16 mouse cellular contexts compared by ENCODE assay signal in the genomic region with DNA sequence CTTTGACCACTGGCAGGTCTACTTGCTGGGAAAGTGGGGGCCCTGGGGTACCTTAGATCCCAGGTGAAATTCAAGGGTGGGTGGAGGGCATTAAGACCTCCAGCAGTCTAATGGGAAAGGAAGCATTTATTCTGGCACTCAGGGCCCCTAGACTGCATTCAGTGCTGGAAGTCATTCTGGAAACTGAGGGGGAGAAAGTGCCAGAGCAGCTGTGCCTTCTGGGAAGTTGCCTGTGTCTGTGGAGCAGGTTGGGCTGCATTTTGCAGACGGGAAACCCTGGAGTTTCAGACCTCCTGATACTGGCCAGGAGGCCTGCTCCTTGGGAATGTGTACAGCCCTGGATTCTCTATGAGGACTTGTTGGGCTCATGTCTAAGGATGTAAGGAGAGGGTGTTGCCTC.
DNase-seq lines count a peak whose midpoint lies in the region; ATAC-seq and TF ChIP-seq lines count a peak whose summit lies in the region.
"Had no signal": no experiment of that assay in that cellular context is flagged by ENCODE, and none has a peak within 500 bp of the region (broad histone marks: within the 10 kb centered on the region; RNA-seq: fewer than 3 reads in every experiment).

No protein-coding gene starts in this region.

- peak; percentile 35 for DNase-seq in gastrocnemius, postnatal 10 days
- DNase-seq in gastrocnemius, adult 18-20 months (ENCODE audit: low spot score) = no peak
- no peak for DNase-seq in midbrain, postnatal 0 days (ENCODE audit: low spot score)
- no peak for DNase-seq in cerebellum, postnatal 14 days
- DNase-seq: adrenal gland, adult 8-10 months; cerebellum, adult 9-10 months; lung, postnatal 4 days had no signal

- H3K27me3 ChIP-seq in midbrain, embryonic 13.5 days = no peaks in the 10 kb centered on the region
- H3K27me3 ChIP-seq in midbrain, postnatal 0 days (ENCODE audit: insufficient read depth, low read length) = no peaks in the 10 kb centered on the region
- H3K27me3 ChIP-seq in hindbrain, embryonic 13.5 days = no peaks in the 10 kb centered on the region
- H3K27me3 ChIP-seq: heart, embryonic 13.5 days; limb, embryonic 13.5 days; Patski; stomach, embryonic 15.5 days had no signal

- H3K4me1 ChIP-seq in midbrain, embryonic 13.5 days (replicated peaks) = peaks cover 36% of the 10 kb centered on the region
- peaks cover 6% of the 10 kb centered on the region; the same call in 1 of the 2 replicates for H3K4me1 ChIP-seq in midbrain, postnatal 0 days (ENCODE audit: insufficient read depth, low read length)
- H3K4me1 ChIP-seq in hindbrain, embryonic 13.5 days (replicated peaks) = peaks cover 56% of the 10 kb centered on the region
- H3K4me1 ChIP-seq in olfactory bulb, adult 2 months (ENCODE audit: control insufficient read depth, insufficient read depth, low read length) = peaks cover 26% of the 10 kb centered on the region
- H3K4me1 ChIP-seq: heart, embryonic 13.5 days had no signal

- peak overlapping the region; percentile 51; the same call in 1 of the 2 replicates for H3K27ac ChIP-seq in midbrain, embryonic 13.5 days
- no peak overlapping the region for H3K27ac ChIP-seq in midbrain, postnatal 0 days (ENCODE audit: low read depth, low read length)
- H3K27ac ChIP-seq in hindbrain, embryonic 13.5 days = peak overlapping the region; percentile 91
- peak overlapping the region; percentile 50; the same call in 1 of the 2 replicates for H3K27ac ChIP-seq in olfactory bulb, adult 2 months (ENCODE audit: insufficient read depth, low read depth, low read length)
- H3K27ac ChIP-seq: heart, embryonic 13.5 days; limb, embryonic 13.5 days; stomach, embryonic 15.5 days had no signal

- no peak for TF ChIP-seq POLR2A in olfactory bulb, adult 2 months (IDR thresholded peaks at IDR 0.05; ENCODE audit: insufficient read depth, low read depth, low read length)

- peaks cover 37% of the 10 kb centered on the region; the same call in 1 of the 2 replicates for H3K36me3 ChIP-seq in midbrain, embryonic 13.5 days
- H3K36me3 ChIP-seq in midbrain, postnatal 0 days (ENCODE audit: insufficient read depth, low read length) = peaks cover 16% of the 10 kb centered on the region; the same call in 1 of the 2 replicates
- H3K36me3 ChIP-seq in hindbrain, embryonic 13.5 days = peaks cover 38% of the 10 kb centered on the region
- H3K36me3 ChIP-seq: stomach, embryonic 15.5 days had no signal

- H3K4me3 ChIP-seq in midbrain, embryonic 13.5 days (replicated peaks) = no peak overlapping the region
- H3K4me3 ChIP-seq in midbrain, postnatal 0 days (ENCODE audit: low read depth, low read length) = no peak overlapping the region
- H3K4me3 ChIP-seq in hindbrain, embryonic 13.5 days = no peak overlapping the region
- no peak overlapping the region for H3K4me3 ChIP-seq in olfactory bulb, adult 2 months (ENCODE audit: insufficient read depth, low read depth, low read length)
- H3K4me3 ChIP-seq: erythroblast, embryonic 14.5 days; heart, embryonic 13.5 days; limb, embryonic 13.5 days; stomach, embryonic 15.5 days had no signal

- H3K9me3 ChIP-seq in midbrain, embryonic 13.5 days = no peaks in the 10 kb centered on the region
- no peaks in the 10 kb centered on the region for H3K9me3 ChIP-seq in midbrain, postnatal 0 days (ENCODE audit: low read length)
- no peaks in the 10 kb centered on the region for H3K9me3 ChIP-seq in hindbrain, embryonic 13.5 days
- H3K9me3 ChIP-seq: heart, embryonic 13.5 days; limb, embryonic 13.5 days; stomach, embryonic 15.5 days had no signal

- H3K9ac ChIP-seq in midbrain, embryonic 13.5 days (replicated peaks) = no peak overlapping the region
- H3K9ac ChIP-seq in midbrain, postnatal 0 days (replicated peaks; ENCODE audit: low read length, poor library complexity, severe bottlenecking) = no peak overlapping the region
- H3K9ac ChIP-seq in hindbrain, embryonic 13.5 days = no peak overlapping the region
- H3K9ac ChIP-seq: heart, embryonic 13.5 days; limb, embryonic 13.5 days; stomach, embryonic 15.5 days had no signal

- ATAC-seq in midbrain, embryonic 13.5 days = no peak
- no peak for ATAC-seq in midbrain, postnatal 0 days (ENCODE audit: low FRiP score)
- no peak for ATAC-seq in hindbrain, embryonic 13.5 days (ENCODE audit: low FRiP score)
- no peak for ATAC-seq in erythroblast, adult 5-6 weeks (replicated peaks; ENCODE audit: low FRiP score, poor library complexity, severe bottlenecking)
- ATAC-seq: Patski had no signal

- no peak for TF ChIP-seq CTCF in midbrain, postnatal 0 days (IDR thresholded peaks at IDR 0.05)
- no peak for TF ChIP-seq CTCF in olfactory bulb, adult 2 months (IDR thresholded peaks at IDR 0.05; ENCODE audit: insufficient read depth, low read depth, low read length)

- 94% methylated on average over 1 of the region's 1 CpGs for WGBS in midbrain, embryonic 13.5 days
- WGBS in midbrain, postnatal 0 days = 63% methylated on average over 1 of the region's 1 CpGs
- WGBS in hindbrain, embryonic 13.5 days = 61% methylated on average over 1 of the region's 1 CpGs
- WGBS in olfactory bulb, adult 2 months = 31% methylated on average over 1 of the region's 1 CpGs

- H3K4me2 ChIP-seq in midbrain, embryonic 13.5 days (replicated peaks) = no peak overlapping the region
- no peak overlapping the region for H3K4me2 ChIP-seq in midbrain, postnatal 0 days (ENCODE audit: low read depth, low read length, poor library complexity, severe bottlenecking)
- H3K4me2 ChIP-seq in hindbrain, embryonic 13.5 days = no peak overlapping the region
- H3K4me2 ChIP-seq: heart, embryonic 13.5 days; limb, embryonic 13.5 days; stomach, embryonic 15.5 days had no signal
